Mouse (Mus musculus) spleen, adult 12 weeks (tissue): ENCODE data around the gene Hmgcs2.

ENCODE experiments used
- DNase-seq: peaks from one replicate; pipeline ENCODE4 v3.0.0; 2022; ENCODE audit warnings: low spot score

The Hmgcs2 gene

DNA sequence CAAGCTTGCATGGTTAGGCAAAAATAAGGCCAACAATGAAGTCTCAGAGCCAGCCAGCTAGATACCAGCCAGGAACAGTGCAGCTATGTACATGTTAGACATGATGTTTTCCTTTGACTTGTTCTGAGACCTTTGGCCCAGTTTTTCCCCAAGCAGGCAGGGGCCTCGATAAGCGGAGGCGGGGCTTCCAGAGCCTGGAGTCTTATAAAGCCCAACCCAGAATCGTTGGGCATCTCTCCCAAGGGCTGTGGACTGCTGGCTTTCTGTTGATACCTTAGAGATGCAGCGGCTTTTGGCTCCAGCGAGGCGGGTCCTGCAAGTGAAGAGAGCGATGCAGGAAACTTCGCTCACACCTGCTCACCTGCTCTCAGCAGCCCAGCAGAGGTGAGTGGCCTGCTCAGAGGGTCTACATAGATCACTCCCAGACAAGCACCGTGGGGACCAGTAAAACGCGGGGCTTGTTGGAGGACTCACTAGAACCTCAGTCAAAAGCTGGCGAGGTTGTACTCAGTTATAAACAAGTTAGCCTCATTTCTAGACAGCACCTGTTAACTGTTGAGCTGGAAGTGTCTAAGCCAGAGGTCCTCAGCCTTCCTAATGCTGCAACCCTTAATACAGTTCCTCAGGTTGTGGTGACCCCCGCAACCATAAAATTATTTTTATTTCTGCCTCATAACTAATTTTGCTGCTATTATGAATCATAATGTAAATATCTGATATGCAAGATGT is at the start of gene Hmgcs2:
Gene Hmgcs2 (plus strand): TSS at position 232 of the 729 bp plus-strand sequence.
- DNase-seq = no peak

DNA sequence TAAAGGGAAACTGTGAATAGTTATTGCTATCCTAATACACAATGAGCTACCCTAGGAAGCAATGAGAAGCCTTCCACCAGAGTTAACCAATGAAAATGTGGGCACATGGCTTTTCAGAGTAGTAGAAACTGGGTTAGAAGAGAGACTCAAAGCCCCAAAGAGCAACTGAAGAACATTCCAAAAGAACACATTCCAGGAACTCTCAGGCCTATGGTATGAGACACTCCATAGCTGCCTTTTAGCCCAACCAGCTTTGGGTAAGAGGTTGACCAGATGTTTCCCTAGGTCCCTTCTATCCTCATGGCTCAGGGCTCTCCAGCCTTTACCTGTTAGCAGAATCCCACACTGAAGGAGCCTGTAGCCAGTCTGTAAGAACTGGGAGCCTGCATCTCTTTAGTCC is 46.7 kb upstream of the Hmgcs2 start:
- DNase-seq = no peak

DNA sequence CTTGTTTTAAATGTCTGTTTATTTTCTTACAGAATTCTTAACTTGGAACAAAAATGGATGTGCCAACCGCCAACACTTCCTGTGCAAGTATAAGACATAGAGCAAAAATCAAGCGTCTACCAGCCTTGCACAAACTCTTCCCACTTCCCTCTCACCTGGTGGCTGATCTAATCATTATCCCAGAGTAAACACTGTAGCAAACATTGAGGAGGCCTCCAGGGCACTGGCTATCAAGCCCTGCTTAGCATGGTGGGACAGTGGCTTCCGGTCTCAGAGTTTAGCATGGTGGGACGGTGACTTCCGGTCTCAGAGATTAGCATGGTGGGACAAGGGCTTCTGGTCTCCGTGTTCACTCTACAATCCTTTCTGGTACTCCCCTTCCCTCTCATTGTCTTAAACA is 44.0 kb upstream of the Hmgcs2 start:
- DNase-seq = no peak

DNA sequence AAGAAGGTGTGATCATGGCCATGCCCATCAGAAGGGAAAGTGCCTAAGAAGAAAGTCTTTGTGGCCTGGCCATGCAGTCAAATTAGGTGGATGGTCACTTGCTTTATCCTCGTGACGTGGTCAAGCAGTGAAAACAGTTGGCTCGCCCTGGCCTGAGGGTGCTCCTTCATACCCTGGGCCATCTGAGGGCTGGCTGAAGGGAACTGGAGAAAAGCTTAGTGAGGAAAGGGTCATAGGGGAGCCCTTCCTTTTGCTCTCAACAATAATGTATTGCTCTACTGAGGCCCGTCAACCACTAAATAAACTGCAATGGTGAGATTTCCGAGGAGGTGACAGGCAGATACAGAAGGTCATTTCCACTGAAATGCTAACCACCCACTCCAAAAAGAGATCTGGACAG is 43.0 kb upstream of the Hmgcs2 start:
- DNase-seq = no peak

DNA sequence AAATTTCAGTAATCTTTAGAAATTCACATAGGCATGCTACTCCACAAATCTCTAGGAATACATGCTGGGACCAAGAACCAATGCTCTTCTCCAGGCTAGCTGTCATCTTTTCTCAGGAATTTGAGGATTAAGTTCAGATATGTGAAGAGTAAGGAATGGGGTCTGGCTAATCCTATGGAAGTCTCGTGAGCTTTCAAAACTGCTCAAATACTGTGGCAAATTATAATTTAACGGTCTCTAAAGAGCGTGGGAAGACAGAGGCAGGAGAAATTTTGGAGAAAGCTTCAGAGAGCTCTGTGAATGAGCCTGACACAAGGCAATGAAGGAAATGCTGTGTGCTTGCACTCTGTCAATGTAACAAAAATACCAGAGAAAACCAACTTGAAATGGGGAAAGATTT is 42.1 kb upstream of the Hmgcs2 start:
- DNase-seq = no peak

DNA sequence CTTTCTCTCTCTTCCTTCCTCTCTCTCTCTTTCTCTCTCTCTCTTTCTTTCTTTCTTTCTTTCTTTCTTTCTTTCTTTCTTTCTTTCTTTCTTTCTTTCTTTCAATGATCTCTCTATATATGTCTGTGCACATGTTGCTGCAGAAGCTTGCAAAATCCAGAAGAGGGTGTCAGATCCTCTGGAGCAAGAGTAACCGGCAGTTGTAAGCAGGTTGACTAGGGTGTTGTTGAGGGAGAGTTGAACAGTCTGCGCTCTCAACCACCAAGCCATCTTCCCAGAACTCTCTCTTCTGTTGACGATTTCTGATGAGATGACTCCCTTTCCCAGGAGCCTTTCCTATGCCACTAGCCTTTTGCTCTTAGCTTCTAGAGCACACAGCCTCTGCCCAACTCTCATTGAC is 38.2 kb upstream of the Hmgcs2 start:
- no peak for DNase-seq

DNA sequence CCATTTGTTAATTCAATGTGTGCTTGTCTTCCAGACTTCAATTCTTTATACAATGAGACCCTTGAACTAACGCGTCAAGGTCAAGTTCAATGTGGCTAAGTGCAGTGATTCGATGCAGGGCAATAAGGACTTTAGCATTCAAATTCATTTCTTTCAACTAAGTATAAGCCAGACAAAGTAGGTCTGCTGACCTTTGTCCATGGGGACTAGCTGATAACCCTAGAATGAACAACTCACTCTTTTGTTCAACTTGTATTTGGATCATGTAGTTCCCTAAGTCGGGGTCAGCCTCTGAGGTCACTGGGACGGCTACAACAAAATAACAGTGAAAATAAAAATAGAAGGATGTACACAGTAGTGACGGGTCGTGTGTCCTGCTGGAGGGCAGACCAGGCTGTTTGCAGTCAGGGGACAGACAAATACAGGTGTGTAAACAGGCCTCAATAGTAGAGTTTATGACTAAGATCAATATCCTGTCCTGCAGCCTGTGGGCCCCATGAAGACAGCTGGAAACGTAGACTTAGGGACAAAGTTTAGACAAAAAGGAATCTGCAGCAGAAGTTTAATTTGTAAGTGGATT is 37.7 kb upstream of the Hmgcs2 start:
- no peak for DNase-seq

DNA sequence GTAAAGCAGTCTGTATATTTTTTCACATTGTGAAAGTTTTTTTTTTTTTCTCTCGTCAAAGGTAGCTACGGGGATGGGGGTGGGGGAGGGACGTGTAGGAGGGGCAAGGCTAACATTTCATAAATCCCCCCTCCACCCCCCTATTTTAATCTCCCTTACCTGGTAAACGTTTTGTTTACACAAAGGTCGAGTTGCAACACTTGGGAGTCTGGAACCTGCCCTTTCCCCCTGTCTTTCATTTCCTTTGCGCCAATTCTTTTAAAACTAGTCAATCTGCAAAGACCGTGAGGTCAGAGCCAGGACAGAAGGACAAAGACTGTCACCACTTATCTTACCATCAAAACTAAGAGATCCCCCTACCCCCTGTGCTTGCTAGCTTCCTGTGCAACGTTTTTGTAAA is 34.3 kb upstream of the Hmgcs2 start:
- DNase-seq = no peak

DNA sequence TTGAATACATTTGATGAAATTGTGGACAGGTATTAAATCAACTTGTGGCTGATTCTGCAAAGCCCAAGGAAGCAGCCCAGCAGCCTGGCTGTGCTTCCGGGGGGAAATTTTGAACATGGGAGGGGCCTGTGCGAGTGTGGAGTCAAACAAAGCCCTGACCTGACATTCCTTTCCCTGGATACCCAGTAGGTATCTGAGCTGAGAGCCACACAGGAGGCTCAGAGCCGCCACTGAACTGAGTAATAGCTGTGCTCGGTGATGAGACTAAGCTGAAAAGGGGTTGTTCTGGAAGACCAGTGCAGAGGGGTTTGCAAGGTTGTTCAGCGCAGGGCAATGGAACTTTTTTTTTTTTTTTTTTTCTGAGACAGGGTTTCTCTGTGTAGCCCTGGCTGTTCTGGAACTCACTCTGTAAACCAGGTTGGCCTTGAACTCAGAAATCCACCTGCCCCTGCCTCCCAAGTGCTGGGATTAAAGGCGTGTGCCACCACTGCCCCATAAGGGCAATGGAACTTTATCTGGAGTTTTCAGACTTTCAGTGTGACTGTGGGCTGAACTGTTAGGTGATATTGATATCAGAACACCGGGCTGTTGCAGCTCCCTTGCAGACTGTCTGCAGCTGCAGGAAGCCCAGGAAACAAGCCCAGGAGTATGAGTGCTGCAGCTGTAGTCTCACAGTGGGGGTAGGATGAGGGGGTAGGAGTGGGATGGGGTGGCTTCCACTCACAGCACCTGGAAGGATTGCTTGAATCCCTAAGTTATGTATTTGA is 33.1 kb upstream of the Hmgcs2 start:
- DNase-seq = no peak

DNA sequence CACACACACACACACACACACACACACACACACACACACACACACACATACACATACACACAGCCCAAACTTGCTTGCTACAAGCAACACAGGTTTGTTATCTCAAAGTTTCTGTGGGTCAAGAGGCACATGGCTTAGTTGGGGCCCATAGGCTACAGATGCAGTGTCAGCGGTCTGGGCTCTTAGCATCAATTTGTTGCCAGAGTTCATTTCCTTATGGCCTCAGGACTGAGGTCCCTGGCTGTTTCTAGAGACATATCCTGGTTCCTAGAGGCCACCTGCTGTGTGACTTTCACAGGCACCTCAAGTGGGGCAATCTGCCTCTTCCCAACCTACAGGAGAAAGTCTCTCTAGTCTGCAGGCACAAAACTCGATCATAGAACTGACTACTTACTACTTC is 30.9 kb upstream of the Hmgcs2 start:
- no peak for DNase-seq

DNA sequence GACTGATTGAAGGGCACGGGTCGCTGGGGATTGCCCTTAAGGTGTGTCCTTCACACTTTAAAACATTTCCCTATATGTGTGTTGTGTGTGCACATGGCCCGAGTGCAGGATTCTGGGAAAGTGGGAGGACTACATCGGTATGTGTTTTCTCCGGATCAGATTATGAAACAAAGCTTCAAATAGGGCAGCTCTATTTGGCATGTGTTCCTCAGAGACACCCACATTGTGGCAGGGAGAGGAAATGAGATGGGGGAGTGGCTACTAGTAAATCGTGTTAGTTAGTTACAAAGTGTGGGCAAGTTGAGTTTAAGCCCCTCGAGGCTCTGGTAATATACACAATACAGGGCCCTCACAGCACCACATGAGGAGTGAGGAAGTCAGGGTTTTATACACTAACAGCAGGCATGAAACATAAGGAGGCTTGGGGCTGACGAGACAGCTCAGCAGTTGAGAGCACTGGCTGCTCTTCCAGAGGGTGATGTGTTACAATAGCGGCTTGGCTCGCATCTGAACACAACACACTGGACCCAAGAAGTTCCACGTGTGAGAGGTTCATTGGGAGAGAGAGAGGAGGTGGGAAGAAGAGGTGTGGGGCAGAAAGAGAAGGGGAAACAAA is 30.3 kb upstream of the Hmgcs2 start:
- no peak for DNase-seq

DNA sequence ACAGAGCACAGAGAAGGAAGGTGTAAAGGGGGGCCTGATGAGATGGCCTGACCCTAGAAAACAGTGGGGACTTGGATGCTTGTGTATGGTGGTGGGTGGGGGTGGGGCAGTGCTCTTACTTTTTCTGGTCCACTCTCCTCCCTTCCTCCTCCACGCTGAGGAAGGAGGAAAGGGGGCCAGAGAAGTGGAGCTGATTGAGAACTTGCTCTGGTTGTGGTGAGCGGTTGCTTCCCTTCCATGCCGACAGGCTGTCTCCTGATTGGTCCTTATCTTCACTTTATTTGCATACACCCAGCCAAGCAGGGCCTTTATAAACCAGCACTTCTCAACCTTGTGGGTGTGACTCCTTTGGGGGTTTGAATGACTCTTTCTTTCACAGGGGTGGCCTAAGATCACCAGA is 26.2 kb upstream of the Hmgcs2 start:
- no peak for DNase-seq

DNA sequence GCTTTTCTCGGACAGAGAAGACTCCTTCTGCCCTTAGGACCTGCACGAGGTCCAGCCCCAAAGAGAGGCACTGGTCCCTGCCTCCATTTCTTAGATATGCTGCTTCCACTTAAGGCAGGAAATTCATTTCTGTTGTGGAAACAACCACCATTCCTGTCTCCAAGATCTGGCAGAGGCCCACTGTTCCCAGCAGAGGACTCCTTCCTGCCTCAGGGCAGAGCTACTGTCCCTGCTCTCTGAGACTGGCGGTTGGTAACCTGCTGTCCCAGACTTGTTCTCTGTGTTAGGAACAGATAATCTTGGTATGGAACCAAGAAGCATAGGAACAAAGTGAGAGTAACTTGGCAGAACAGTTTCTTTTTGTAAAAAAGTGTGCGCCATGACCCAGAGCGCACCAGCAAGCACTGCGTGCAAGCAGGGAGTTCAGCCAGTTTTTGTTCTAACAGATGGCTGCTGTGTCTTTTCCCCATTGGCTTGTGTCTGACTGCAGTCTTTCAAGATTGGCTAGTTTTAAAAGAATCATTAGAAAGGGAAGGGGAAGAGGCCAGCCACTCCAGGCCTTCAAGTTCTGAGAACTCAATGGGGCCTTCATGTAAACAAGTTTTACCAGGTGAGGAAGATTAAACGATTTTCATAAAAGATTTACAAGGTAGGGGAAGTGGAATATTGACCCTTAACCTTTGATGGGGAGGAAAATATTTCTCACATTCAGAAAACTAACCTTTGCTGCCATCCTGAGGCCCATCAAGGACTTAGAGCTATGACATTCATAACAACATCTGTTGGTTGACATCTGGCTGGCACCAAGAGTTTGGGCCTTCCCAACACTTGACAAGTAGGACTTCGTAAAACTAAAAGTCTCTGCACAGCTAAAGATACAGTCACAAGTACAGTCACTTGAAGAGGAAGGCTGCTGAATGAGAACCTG is 25.3 kb upstream of the Hmgcs2 start:
- DNase-seq = no peak

DNA sequence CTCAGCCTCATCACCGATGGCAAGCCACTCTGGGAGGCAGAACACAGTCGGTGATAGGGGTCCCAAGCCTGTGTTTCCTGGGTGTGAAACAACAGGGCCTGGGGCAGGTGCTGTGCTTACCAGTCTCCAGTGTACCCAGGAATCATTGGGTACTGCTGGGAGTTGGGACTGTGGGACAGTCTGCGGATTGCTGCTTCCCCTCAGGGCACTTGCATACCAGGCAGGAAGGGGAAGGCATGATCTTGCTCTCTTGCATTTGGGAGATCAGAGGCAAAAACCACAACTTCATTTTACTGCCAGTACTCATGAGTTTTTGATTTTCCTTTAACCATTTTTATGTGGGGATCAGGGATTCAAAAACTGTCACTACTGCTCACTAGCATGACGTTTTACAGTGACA is 21.5 kb upstream of the Hmgcs2 start:
- no peak for DNase-seq

DNA sequence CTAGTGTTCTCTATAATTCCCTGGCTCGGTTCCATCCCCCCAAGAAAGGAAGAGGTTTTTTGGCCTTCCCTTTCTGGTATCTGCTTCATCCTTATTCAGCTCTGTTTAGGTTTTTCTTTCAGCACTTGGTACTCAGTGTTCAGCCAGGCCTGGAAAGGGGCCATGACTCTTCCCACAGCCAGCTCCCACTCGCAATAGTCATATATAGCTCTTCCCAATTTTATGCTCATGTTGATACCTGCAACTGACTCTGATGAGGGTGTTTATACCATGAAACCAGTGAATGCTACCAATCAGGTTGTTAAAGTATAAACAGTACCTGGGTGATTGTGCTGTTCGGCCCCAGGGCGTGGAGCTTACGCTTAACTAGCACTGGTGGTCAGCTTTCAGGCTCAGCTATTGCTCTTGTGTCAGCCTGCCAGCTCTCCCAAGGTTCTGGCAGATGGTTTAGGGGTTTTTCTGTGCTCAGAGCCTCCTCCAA is 20.9 kb upstream of the Hmgcs2 start:
- no peak for DNase-seq

DNA sequence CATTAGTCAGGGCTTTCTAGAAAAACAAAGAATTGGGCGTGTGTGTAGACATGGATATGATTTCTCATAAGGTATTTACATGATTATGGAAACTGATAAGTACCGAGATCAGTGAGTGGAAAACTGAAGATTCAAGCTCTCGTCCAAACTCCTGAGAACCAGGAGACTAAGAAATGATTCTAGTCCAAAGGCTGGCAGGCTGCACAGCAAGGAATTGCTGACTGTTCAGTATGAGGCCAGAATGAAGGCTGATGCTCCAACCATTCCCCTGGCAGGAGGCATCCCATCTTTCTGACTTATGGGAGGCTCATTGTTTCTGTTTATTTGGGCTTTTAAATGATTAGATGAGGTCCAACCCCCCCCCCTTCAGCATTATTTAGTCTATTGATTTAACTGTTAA is 19.7 kb upstream of the Hmgcs2 start:
- no peak for DNase-seq

DNA sequence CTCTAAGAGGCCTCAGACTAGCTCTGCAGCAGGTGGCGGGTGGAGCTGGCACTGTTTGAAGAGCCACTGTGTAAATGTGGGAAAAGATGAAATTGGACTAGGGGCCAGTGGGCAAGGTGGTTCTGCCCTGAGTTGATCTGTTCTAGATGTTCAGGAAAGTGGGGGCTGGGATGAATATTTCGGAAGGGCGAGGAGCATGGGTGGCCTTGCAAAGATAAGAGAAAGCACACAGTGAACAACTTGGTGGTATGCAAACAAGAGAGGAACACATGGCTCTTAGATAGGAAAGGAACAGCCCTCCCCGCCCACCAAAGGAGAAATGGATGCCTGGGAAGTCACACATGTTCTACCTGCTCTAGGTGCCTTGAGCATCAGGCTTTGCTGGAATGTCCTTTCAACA is 18.8 kb upstream of the Hmgcs2 start:
- no peak for DNase-seq

DNA sequence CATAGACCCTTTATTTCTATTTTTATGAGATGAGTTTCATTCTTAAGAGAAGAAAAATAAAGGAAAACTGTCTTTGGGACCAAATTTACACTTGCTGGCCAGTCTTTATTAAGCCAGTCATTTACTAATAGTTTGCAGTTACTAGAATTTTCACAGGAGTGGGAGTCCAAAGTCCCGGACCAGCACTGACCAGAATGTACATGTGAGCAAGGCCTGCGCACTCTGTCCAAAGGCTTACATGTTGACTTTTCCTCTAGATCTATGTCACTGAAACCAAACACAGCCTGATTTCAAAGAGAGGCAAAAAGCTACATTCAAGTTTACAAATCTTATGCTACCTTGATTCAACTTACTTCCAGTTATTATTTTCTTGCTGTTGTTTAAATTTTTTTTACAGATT is 18.1 kb upstream of the Hmgcs2 start:
- DNase-seq = no peak

DNA sequence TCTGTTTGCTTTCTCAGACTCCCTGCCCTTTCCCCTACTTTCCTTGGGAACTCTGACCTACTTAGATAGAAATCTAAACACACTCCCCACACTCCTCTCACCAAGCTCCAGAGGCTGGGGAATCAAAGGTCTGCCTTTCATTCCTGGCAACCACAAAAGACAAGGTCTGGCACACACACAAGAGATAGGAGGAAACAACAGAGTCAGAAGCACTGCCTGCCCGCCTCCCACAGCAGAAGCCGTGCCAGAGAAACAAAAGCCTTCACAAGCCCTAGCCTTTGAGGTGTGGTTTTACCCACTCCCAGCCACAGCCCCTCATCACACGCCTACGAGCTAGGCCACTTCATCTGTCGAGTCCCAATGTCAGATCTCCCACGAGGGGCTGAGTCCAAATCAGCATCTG is 13.0 kb upstream of the Hmgcs2 start:
- DNase-seq = no peak

DNA sequence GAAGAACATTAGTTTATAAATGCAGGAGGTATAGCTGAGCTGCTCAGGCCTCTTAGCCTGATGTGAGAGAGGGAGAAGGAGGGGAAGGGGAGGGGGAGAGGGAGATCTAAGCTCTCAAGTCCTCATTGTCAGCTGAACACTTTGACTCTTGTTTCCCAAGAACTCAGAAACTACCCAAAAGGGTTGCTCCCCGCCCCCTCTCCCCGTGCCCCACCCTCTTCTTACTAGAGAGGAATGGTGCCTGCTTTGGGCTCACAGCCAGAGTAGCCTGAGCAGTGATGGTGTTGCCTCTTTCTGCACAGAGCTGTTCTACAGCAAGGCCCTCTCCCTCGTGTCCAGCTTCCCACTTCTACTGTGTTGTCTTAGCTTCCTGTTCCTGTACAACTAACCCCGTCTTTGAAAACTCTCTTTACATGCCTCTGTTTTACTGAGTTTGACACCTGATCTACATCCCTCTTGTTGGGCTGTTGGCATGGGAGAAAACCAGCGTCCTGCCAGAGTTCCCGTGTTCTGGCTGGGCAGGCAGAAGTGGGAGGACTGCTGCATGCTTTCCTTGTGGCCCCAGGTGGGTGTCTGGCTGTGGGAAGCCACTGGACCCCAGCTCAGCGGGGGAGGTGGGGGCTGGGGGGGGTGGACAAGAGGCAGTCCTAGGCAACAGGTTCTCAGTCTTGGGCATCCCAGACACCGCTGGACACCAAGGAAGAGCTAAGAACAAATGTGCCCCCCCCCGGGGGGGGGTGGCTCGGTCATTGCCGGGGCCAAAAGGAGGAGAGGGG is 6.4 kb upstream of the Hmgcs2 start:
- DNase-seq = no peak

DNA sequence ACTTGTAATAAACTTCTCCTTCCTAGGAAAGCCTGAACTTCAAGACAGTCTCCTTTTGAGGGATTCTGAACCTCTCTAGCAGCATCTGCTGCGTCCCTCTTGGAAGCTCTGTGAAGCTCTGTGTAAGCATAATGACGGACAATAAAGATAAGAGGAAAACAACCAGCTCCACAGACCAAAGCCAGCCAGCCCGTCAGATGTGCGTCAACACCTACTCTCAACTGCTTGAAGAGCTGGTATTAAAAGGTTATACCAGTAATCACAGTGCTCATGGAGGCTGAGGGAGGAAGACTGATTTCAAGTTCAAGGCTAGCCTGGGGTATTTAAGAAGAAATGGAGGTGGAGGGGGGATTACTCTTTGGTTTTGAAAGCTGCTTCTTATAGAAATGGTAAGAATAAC is 553 bp upstream of the Hmgcs2 start:
- DNase-seq = no peak
